In the genomic region with DNA sequence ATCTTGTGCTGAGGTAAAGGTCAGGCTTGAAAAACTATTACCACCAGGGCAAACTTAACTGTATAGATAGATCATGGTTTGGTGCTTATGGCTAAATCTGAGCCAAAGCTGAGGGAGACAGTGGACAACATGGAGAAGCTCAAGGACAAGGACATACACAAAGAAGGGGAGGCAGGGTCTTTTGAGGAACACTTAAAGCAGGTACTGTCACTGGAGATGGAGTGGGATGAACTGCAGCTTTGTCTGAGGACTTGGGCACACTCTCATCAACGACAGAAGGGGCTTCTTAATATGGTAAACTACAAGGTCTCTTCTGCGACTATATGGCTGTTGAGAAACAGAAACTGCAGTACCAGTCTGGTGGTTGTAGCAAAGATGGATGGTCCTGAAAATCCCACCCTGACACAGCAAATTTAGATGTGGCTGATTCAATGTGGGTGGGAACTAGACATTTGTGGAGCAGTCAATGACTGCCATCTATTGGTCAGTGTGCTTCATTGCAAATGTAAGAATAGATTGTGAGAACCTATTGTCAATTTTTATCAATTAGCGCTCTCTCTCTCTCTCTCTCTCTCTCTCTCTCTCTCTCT, we compare ENCODE assay signal across 8 mouse cellular contexts. TPM values are rescaled to one million over a fixed set of nuclear protein-coding genes. Genes with fewer than 3 reads are reported as not detected.
DNase-seq lines count a peak whose midpoint lies in the region; ATAC-seq and TF ChIP-seq lines count a peak whose summit lies in the region.

No protein-coding gene starts in this region.

- H3K9me3 ChIP-seq in G1E (replicated peaks), result no peaks in the 10 kb centered on the region
- H3K9me3 ChIP-seq in limb, embryonic 11.5 days (ENCODE audit: control insufficient read depth, low read length), result no peaks in the 10 kb centered on the region

- H3K27ac ChIP-seq in limb, embryonic 11.5 days (replicated peaks; ENCODE audit: low read depth, low read length), result no peak overlapping the region

- no peak overlapping the region for H3K4me2 ChIP-seq in limb, embryonic 11.5 days (ENCODE audit: low read depth, severe bottlenecking)

- H3K9ac ChIP-seq in limb, embryonic 11.5 days (ENCODE audit: low read length), result no peak overlapping the region

- peak; percentile 60; the same call in 1 of the 2 replicates for TF ChIP-seq CTCF in G1E (IDR thresholded peaks at IDR 0.05; ENCODE audit: low read depth, low read length)

- H3K27me3 ChIP-seq in G1E (ENCODE audit: insufficient read depth, low read length), result peaks cover 7% of the 10 kb centered on the region
- no peaks in the 10 kb centered on the region for H3K27me3 ChIP-seq in limb, embryonic 11.5 days (ENCODE audit: control insufficient read depth, insufficient read depth, low read length)

- peaks cover 13% of the 10 kb centered on the region for H3K4me1 ChIP-seq in G1E (ENCODE audit: insufficient read depth, low read depth, low read length)
- 0 out of 2 replicates have a peak, but pooled peaks cover 6% of the 10 kb centered on the region for H3K4me1 ChIP-seq in limb, embryonic 11.5 days (ENCODE audit: control insufficient read depth, insufficient read depth, low read length)

- intact Hi-C loops in heart, postnatal 25 days (cut with DNase I), result loop anchor here (2.0 to 10.0 kb wide), 3 partner anchors 120 to 456 kb away; a partner anchor contains a TSS
- intact Hi-C loops in heart, postnatal 10 days (cut with DNase I), result loop anchor here (2.0 to 10.0 kb wide), 4 partner anchors 193 to 696 kb away; a partner anchor contains a TSS

- H3K4me3 ChIP-seq in G1E (ENCODE audit: low read depth, low read length), result no peak overlapping the region
- H3K4me3 ChIP-seq in limb, embryonic 11.5 days (ENCODE audit: low read depth, low read length), result no peak overlapping the region

- no peaks in the 10 kb centered on the region for H3K36me3 ChIP-seq in G1E (replicated peaks)
- H3K36me3 ChIP-seq in limb, embryonic 11.5 days (ENCODE audit: control insufficient read depth, insufficient read depth, low read length), result no peaks in the 10 kb centered on the region

- peak; percentile 65 to 76 for DNase-seq in heart, adult 18-20 months
- DNase-seq in heart, postnatal 25 days (ENCODE audit: low spot score), result no peak
- DNase-seq in G1E (ENCODE audit: low spot score), result peak; percentile 26
- peak; percentile 67 for DNase-seq in embryo, embryonic 11.5 days (ENCODE audit: low read depth, low spot score)
- peak; percentile 72 to 81 for DNase-seq in heart, postnatal 10 days
- peak; percentile 52 for DNase-seq in limb, embryonic 11.5 days (ENCODE audit: low spot score)
- peak; percentile 80 for DNase-seq in naive thymus-derived CD4-positive, alpha-beta T cell, adult 2 months (ENCODE audit: low read depth)
- DNase-seq in spleen, postnatal 4 days (ENCODE audit: low spot score in 2 of 2), result no peak

- 0 out of 2 replicates have a peak, but pooled peaks have one; percentile 24 for ATAC-seq in G1E (ENCODE audit: extremely low read depth, insufficient number of reproducible peaks, low FRiP score, poor library complexity, severe bottlenecking)
- ATAC-seq in limb, embryonic 11.5 days (ENCODE audit: insufficient number of reproducible peaks, low FRiP score, low TSS enrichment, low read depth), result no peak

- 25% methylated on average over 3 of the region's 3 CpGs for WGBS in limb, embryonic 11.5 days

RNA-seq across cellular contexts. Expression of a gene that starts 26.3 kb away (rescaled TPM):
- 1 to 10 TPM in 1 of 2 experiments, under 1 TPM in 1; 0.57 to 1.1 TPM for total RNA-seq in heart, adult 18-20 months (2021)
- total RNA-seq in heart, postnatal 25 days (2021), result under 1 TPM; 0.75 to 0.96 TPM
- not detected in 2 replicates for total RNA-seq in G1E (2014; fragmentation: Nextera tagmentation)
- total RNA-seq in G1E (2017), result 0.11 TPM in 1 of 2 replicates, not detected in the other
- polyA plus RNA-seq in G1E (2012), result not detected in 2 replicates
- under 1 TPM in 1 of 2 experiments, not detected in 1; 0.22 TPM for total RNA-seq in heart, postnatal 10 days (2021)
- polyA plus RNA-seq in limb, embryonic 11.5 days (2014; fragmentation: Nextera tagmentation; extraction: Ambion mirVana), result 0.17 TPM in 1 of 2 replicates, not detected in the other

Comparison
In these comparisons a context has a peak if more than half of its experiments do, and no peak if none do; other contexts are left out.
1. DNase-seq: peak in heart, adult 18-20 months (2 of 2), G1E (single experiment), embryo, embryonic 11.5 days (single experiment), heart, postnatal 10 days (2 of 2), limb, embryonic 11.5 days (single experiment) and naive thymus-derived CD4-positive, alpha-beta T cell, adult 2 months (single experiment); none in heart, postnatal 25 days (single experiment) and spleen, postnatal 4 days (0 of 2).